Mouse (Mus musculus) small intestine, adult 2 months (tissue): ENCODE data around the gene Tsc2.

Source experiments
- CTCF ChIP-seq: fragments of 200-500 bp; IDR thresholded peaks from 2 replicates; pipeline ENCODE4 v1.5.1; 2012; ENCODE audit warnings: low read depth, mild to moderate bottlenecking, control low read depth, inconsistent platforms, low read length, moderate library complexity, mixed read lengths; ENCODE audit not compliant: insufficient replicate concordance, insufficient read length; ENCODE audit errors: extremely low read depth
- POLR2A ChIP-seq: fragments of 200-500 bp; IDR thresholded peaks from 2 replicates; pipeline ENCODE4 v1.6.1; 2012; ENCODE audit warnings: low read depth, mild to moderate bottlenecking, control low read depth, inconsistent platforms, low read length, moderate library complexity

DNA sequence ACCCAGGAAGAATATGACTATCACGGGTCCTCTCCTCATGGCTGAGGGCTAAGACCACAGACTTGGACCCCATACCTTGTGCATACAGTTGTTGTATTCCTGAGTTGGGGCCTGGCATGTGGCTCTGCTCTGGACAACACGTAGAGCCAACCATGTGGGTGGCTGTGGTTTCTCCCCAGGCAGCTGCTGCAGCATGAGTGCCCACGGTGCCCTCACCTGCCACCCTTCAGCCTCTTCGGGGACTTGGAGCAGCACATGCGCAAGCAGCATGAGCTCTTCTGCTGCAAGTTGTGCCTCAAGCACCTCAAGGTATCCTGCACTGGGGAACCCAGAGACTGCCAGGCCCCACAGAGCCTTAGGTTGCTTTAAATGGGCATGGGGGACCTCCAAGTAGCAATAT lies 44.4 kb upstream of the Tsc2 start:
- no peak for TF ChIP-seq CTCF
- TF ChIP-seq POLR2A: no peak
